Mouse (Mus musculus): ENCODE data around the gene Ankle2.

- TF ChIP-seq CTCF (IDR thresholded peaks at IDR 0.05; ENCODE audit: borderline replicate concordance, insufficient read depth, low read depth, low read length) (no peak), POLR2A (IDR thresholded peaks at IDR 0.05; ENCODE audit: borderline replicate concordance, insufficient read depth, low read length) (no peak)
These were observed 414 bp upstream of the Ankle2 start for GRCm38 (mm10) chr5:110230401-110230779.

Measured in cerebellum, adult 2 months (tissue).